Mouse (Mus musculus): ENCODE measurements around the gene Hecw2. TPM values are rescaled to one million over a fixed set of nuclear protein-coding genes. Genes with fewer than 3 reads are reported as not detected.

The Hecw2 gene
- 0.47 TPM in 2 replicates for polyA plus RNA-seq (2011; ENCODE audit: insufficient read depth, insufficient read length, low replicate concordance, missing spikeins)

- Histone ChIP-seq H3K4me1 (ENCODE audit: control insufficient read depth, insufficient read depth, low read length) (no peaks in the 10 kb centered on the region), H3K27ac (ENCODE audit: control insufficient read depth, insufficient read depth, low read depth, low read length, poor library complexity) (no peak within 1 kb of the TSS), H3K4me3 (replicated peaks; ENCODE audit: control insufficient read depth, low read depth, low read length) (no peak within 1 kb of the TSS)
- TF ChIP-seq CTCF (IDR thresholded peaks at IDR 0.05; ENCODE audit: control insufficient read depth, insufficient read depth, low read length) (no peak), POLR2A (IDR thresholded peaks at IDR 0.05; ENCODE audit: borderline replicate concordance, control insufficient read depth, low read depth, low read length) (no peak)
- WGBS = 5% methylated on average over 38 of the region's 38 CpGs
Observed at GRCm38 (mm10) chr1:54194954-54195305, at the start of gene Hecw2. Hecw2 (minus strand) TSS chr1:54195168.

- Histone ChIP-seq H3K4me1 (ENCODE audit: control insufficient read depth, insufficient read depth, low read length) (no peaks in the 10 kb centered on the region), H3K27ac (ENCODE audit: control insufficient read depth, insufficient read depth, low read depth, low read length, poor library complexity) (no peak overlapping the region), H3K4me3 (replicated peaks; ENCODE audit: control insufficient read depth, low read depth, low read length) (no peak overlapping the region)
- 85% methylated on average over 4 of the region's 4 CpGs for WGBS
- TF ChIP-seq POLR2A (IDR thresholded peaks at IDR 0.05; ENCODE audit: borderline replicate concordance, control insufficient read depth, low read depth, low read length) = no peak
- TF ChIP-seq CTCF (IDR thresholded peaks at IDR 0.05; ENCODE audit: control insufficient read depth, insufficient read depth, low read length) = no peak
Observed at GRCm38 (mm10) chr1:54242722-54243121, 47.8 kb upstream of the Hecw2 start.

GRCm38 (mm10) chr1:54220273-54220672 is 25.3 kb upstream of the Hecw2 start:
- no peaks in the 10 kb centered on the region for H3K4me1 ChIP-seq (ENCODE audit: control insufficient read depth, insufficient read depth, low read length)
- 82% methylated on average over 3 of the region's 3 CpGs for whole genome bisulfite sequencing
- TF ChIP-seq POLR2A (IDR thresholded peaks at IDR 0.05; ENCODE audit: borderline replicate concordance, control insufficient read depth, low read depth, low read length) = no peak
- TF ChIP-seq CTCF (IDR thresholded peaks at IDR 0.05; ENCODE audit: control insufficient read depth, insufficient read depth, low read length) = no peak
- H3K4me3 ChIP-seq (replicated peaks; ENCODE audit: control insufficient read depth, low read depth, low read length) = no peak overlapping the region
- no peak overlapping the region for H3K27ac ChIP-seq (ENCODE audit: control insufficient read depth, insufficient read depth, low read depth, low read length, poor library complexity)

GRCm38 (mm10) chr1:54194183-54194953 is 600 bp downstream of the Hecw2 start:
- TF ChIP-seq POLR2A (IDR thresholded peaks at IDR 0.05; ENCODE audit: borderline replicate concordance, control insufficient read depth, low read depth, low read length) = no peak
- no peak for TF ChIP-seq CTCF (IDR thresholded peaks at IDR 0.05; ENCODE audit: control insufficient read depth, insufficient read depth, low read length)
- WGBS = 1% methylated on average over 96 of the region's 104 CpGs
- H3K4me1 ChIP-seq (ENCODE audit: control insufficient read depth, insufficient read depth, low read length) = no peaks in the 10 kb centered on the region

GRCm38 (mm10) chr1:54193191-54193770 is 1.7 kb downstream of the Hecw2 start:
- no peak overlapping the region for H3K4me3 ChIP-seq (replicated peaks; ENCODE audit: control insufficient read depth, low read depth, low read length)
- no peaks in the 10 kb centered on the region for H3K4me1 ChIP-seq (ENCODE audit: control insufficient read depth, insufficient read depth, low read length)
- no peak overlapping the region for H3K27ac ChIP-seq (ENCODE audit: control insufficient read depth, insufficient read depth, low read depth, low read length, poor library complexity)
- TF ChIP-seq CTCF (IDR thresholded peaks at IDR 0.05; ENCODE audit: control insufficient read depth, insufficient read depth, low read length) = no peak
- no peak for TF ChIP-seq POLR2A (IDR thresholded peaks at IDR 0.05; ENCODE audit: borderline replicate concordance, control insufficient read depth, low read depth, low read length)
- 57% methylated on average over 7 of the region's 7 CpGs for WGBS

More at GRCm38 (mm10) chr1:54194183-54194953, 600 bp downstream of the Hecw2 start:
- no peak overlapping the region for H3K4me3 ChIP-seq (replicated peaks; ENCODE audit: control insufficient read depth, low read depth, low read length)
- no peak overlapping the region for H3K27ac ChIP-seq (ENCODE audit: control insufficient read depth, insufficient read depth, low read depth, low read length, poor library complexity)

- no peak overlapping the region for H3K27ac ChIP-seq (ENCODE audit: control insufficient read depth, insufficient read depth, low read depth, low read length, poor library complexity)
- no peak overlapping the region for H3K4me3 ChIP-seq (replicated peaks; ENCODE audit: control insufficient read depth, low read depth, low read length)
- TF ChIP-seq POLR2A (IDR thresholded peaks at IDR 0.05; ENCODE audit: borderline replicate concordance, control insufficient read depth, low read depth, low read length) (no peak), CTCF (IDR thresholded peaks at IDR 0.05; ENCODE audit: control insufficient read depth, insufficient read depth, low read length) (no peak)
- WGBS = 73% methylated on average over 4 of the region's 4 CpGs
- no peaks in the 10 kb centered on the region for H3K4me1 ChIP-seq (ENCODE audit: control insufficient read depth, insufficient read depth, low read length)
Observed at GRCm38 (mm10) chr1:54187579-54187978, 7.4 kb downstream of the Hecw2 start.

- H3K4me1 ChIP-seq (ENCODE audit: control insufficient read depth, insufficient read depth, low read length) = no peaks in the 10 kb centered on the region
- no peak overlapping the region for H3K27ac ChIP-seq (ENCODE audit: control insufficient read depth, insufficient read depth, low read depth, low read length, poor library complexity)
- H3K4me3 ChIP-seq (replicated peaks; ENCODE audit: control insufficient read depth, low read depth, low read length) = no peak overlapping the region
- no peak for TF ChIP-seq POLR2A (IDR thresholded peaks at IDR 0.05; ENCODE audit: borderline replicate concordance, control insufficient read depth, low read depth, low read length)
- no peak for TF ChIP-seq CTCF (IDR thresholded peaks at IDR 0.05; ENCODE audit: control insufficient read depth, insufficient read depth, low read length)
- WGBS = 60% methylated on average over 3 of the region's 3 CpGs
Observed at GRCm38 (mm10) chr1:54186347-54186746, 8.6 kb downstream of the Hecw2 start.

- WGBS = 17% methylated on average over 1 of the region's 2 CpGs
- TF ChIP-seq POLR2A (IDR thresholded peaks at IDR 0.05; ENCODE audit: borderline replicate concordance, control insufficient read depth, low read depth, low read length) = no peak
- no peak for TF ChIP-seq CTCF (IDR thresholded peaks at IDR 0.05; ENCODE audit: control insufficient read depth, insufficient read depth, low read length)
- H3K4me3 ChIP-seq (replicated peaks; ENCODE audit: control insufficient read depth, low read depth, low read length) = no peak overlapping the region
- H3K4me1 ChIP-seq (ENCODE audit: control insufficient read depth, insufficient read depth, low read length) = no peaks in the 10 kb centered on the region
- H3K27ac ChIP-seq (ENCODE audit: control insufficient read depth, insufficient read depth, low read depth, low read length, poor library complexity) = no peak overlapping the region
Observed at GRCm38 (mm10) chr1:54180663-54181062, 14.3 kb downstream of the Hecw2 start.
